Mouse (Mus musculus) central nervous system, embryonic 11.5 days (tissue): ENCODE measurements around the gene Shpk. TPM values are rescaled to one million over a fixed set of nuclear protein-coding genes. Genes with fewer than 3 reads are reported as not detected.

Source experiments
- polyA plus RNA-seq: library from polyadenylated mRNA; depleted of rRNA; stranded (reverse); fragments of >200 nt; gene quantifications from 2 replicates; pipeline ENCODE4 v1.2.3, GENCODE M21; 2012; rRNA removed

The Shpk gene
- 0.91 and 1.5 TPM in 2 replicates for polyA plus RNA-seq

GRCm38 (mm10) chr11:73199230-73199712 lies at the start of gene Shpk:
Shpk (plus strand) TSS chr11:73199460.

GRCm38 (mm10) chr11:73159957-73160810 lies 39.1 kb upstream of the Shpk start, which contains the start of gene P2rx5:
P2rx5 (plus strand) TSS chr11:73160421.

GRCm38 (mm10) chr11:73176608-73177508 lies 22.4 kb upstream of the Shpk start, which contains the start of the genes Emc6 and Tax1bp3:
Emc6 (minus strand) TSS chr11:73177037.
Tax1bp3 (plus strand) TSS chr11:73177083.

GRCm38 (mm10) chr11:73198603-73199229 lies 544 bp upstream of the Shpk start, which contains the start of gene Ctns:
Ctns (minus strand) TSS chr11:73199042.

GRCm38 (mm10) chr11:73233992-73234391 lies 34.7 kb downstream of the Shpk start, which contains the start of gene Trpv1:
Trpv1 (plus strand) TSS chr11:73234292.

GRCm38 (mm10) chr11:73267267-73267666 lies 68.0 kb downstream of the Shpk start, which contains the start of gene Trpv3:
Trpv3 (plus strand) TSS chr11:73267388.

Other genes starting within 250 kb of the Shpk start
- gene Atp2a3, start 238.3 kb upstream of the Shpk start, polyA plus RNA-seq: 2.1 and 2.4 TPM in 2 replicates
- gene P2rx1, start 200.4 kb upstream of the Shpk start, polyA plus RNA-seq: 1.2 and 1.7 TPM in 2 replicates
- gene Camkk1, start 180.5 kb upstream of the Shpk start, polyA plus RNA-seq: 5.3 and 7.2 TPM in 2 replicates
- gene Ncbp3, start 151.7 kb upstream of the Shpk start, polyA plus RNA-seq: 9.6 and 11.2 TPM in 2 replicates
- gene Itgae, start 108.9 kb upstream of the Shpk start, polyA plus RNA-seq: 0.08 and 0.09 TPM in 2 replicates
- 7.2 and 8.3 TPM in 2 replicates for gene Haspin, start 61.2 kb upstream of the Shpk start, polyA plus RNA-seq
- gene P2rx5, start 39.0 kb upstream of the Shpk start, polyA plus RNA-seq: 0.28 and 0.30 TPM in 2 replicates
- 54.9 and 65.4 TPM in 2 replicates for gene Emc6, start 22.4 kb upstream of the Shpk start, polyA plus RNA-seq
- 36.6 and 91.2 TPM in 2 replicates for gene Tax1bp3, start 22.4 kb upstream of the Shpk start, polyA plus RNA-seq
- gene Ctns, start 418 bp upstream of the Shpk start, polyA plus RNA-seq: 12.3 and 21.2 TPM in 2 replicates
- 0.04 and 0.05 TPM in 2 replicates for gene Trpv1, start 34.8 kb downstream of the Shpk start, polyA plus RNA-seq
- 0.01 and 0.06 TPM in 2 replicates for gene Trpv3, start 67.9 kb downstream of the Shpk start, polyA plus RNA-seq
- gene Aspa, start 130.1 kb downstream of the Shpk start, polyA plus RNA-seq: 0.25 and 0.46 TPM in 2 replicates
- gene Gm49340, start 130.3 kb downstream of the Shpk start, polyA plus RNA-seq: not detected in 2 replicates
- gene Spata22, start 130.3 kb downstream of the Shpk start, polyA plus RNA-seq: 0.13 TPM in 1 of 2 replicates, not detected in the other
- not detected in 2 replicates for gene Olfr20, start 151.3 kb downstream of the Shpk start, polyA plus RNA-seq
- not detected in 2 replicates for gene Olfr376, start 171.8 kb downstream of the Shpk start, polyA plus RNA-seq
- gene Olfr1, start 200.2 kb downstream of the Shpk start, polyA plus RNA-seq: not detected in 2 replicates
- not detected in 2 replicates for gene Olfr378, start 229.0 kb downstream of the Shpk start, polyA plus RNA-seq